Mouse (Mus musculus) C2C12 (cell line): ENCODE data around the gene Serpine2. TPM values are rescaled to one million over a fixed set of nuclear protein-coding genes. Genes with fewer than 3 reads are reported as not detected.

Experiments used
- H3K27me3 ChIP-seq: one replicate; pipeline ENCODE4 v1.6.1; 2011; ENCODE audit not compliant: control insufficient read depth, insufficient read depth, insufficient read length
- H3K36me3 ChIP-seq: one replicate; pipeline ENCODE4 v1.6.1; 2011; ENCODE audit not compliant: control insufficient read depth, insufficient read depth
- H3K4me3 ChIP-seq: one replicate; pipeline ENCODE4 v1.5.1; 2011; ENCODE audit warnings: mild to moderate bottlenecking, control low read depth; ENCODE audit not compliant: poor library complexity, insufficient read depth, severe bottlenecking
- H3K79me2 ChIP-seq: one replicate; pipeline ENCODE4 v1.6.1; 2011; ENCODE audit not compliant: control insufficient read depth, insufficient read depth
- H3K79me3 ChIP-seq: one replicate; pipeline ENCODE4 v1.6.1; 2011; ENCODE audit warnings: low read depth, control low read depth
- H3ac ChIP-seq: one replicate; pipeline ENCODE3; 2011; ENCODE audit warnings: low read depth; ENCODE audit not compliant: control insufficient read depth, insufficient read length
- CEBPB ChIP-seq: IDR thresholded peaks from one replicate; pipeline ENCODE4 v1.6.1; 2011; ENCODE audit warnings: low read depth, mild to moderate bottlenecking, control low read depth, moderate library complexity
- CTCF ChIP-seq: IDR thresholded peaks from one replicate; pipeline ENCODE4 v1.5.1; 2011; ENCODE audit not compliant: control insufficient read depth, insufficient read depth, insufficient read length
- FOSL1 ChIP-seq: IDR thresholded peaks from one replicate; pipeline ENCODE4 v1.8.0; 2011; ENCODE audit warnings: mild to moderate bottlenecking, low read length; ENCODE audit not compliant: poor library complexity, insufficient read depth, severe bottlenecking
- MAX ChIP-seq: IDR thresholded peaks from one replicate; pipeline ENCODE4 v1.6.1; 2011; ENCODE audit warnings: mild to moderate bottlenecking, control low read depth
- MYOD1 ChIP-seq: IDR thresholded peaks from one replicate; pipeline ENCODE4 v1.6.1; 2011; ENCODE audit warnings: low read depth; ENCODE audit not compliant: control insufficient read depth, insufficient read length
- MYOG ChIP-seq: IDR thresholded peaks from one replicate; pipeline ENCODE4 v1.6.1; 2011; ENCODE audit not compliant: control insufficient read depth, insufficient read length; ENCODE audit errors: extremely low read depth
- USF1 ChIP-seq: IDR thresholded peaks from one replicate; pipeline ENCODE4 v1.6.1; 2011; ENCODE audit warnings: low read depth, mild to moderate bottlenecking, control low read depth, moderate library complexity
- polyA plus RNA-seq: library from polyadenylated mRNA; unstranded; fragments of >200 nt; fragmentation: generic; extraction: Trizol; gene quantifications from one replicate; pipeline ENCODE4 v1.2.1, GENCODE M21; 2012; ENCODE audit warnings: missing spikeins

Serpine2 gene
- polyA plus RNA-seq, 1 experiment, result 46.4 TPM

- H3K79me2 ChIP-seq, result no peaks in the 10 kb centered on the region
- no peaks in the 10 kb centered on the region for H3K36me3 ChIP-seq
- peak overlapping the region; percentile 12 for H3K4me3 ChIP-seq
- H3K27me3 ChIP-seq, result no peaks in the 10 kb centered on the region
- H3ac ChIP-seq, result no peak overlapping the region
- no peaks in the 10 kb centered on the region for H3K79me3 ChIP-seq
- TF ChIP-seq CEBPB, result no peak
- no peak for TF ChIP-seq USF1
- TF ChIP-seq CTCF, result no peak
- TF ChIP-seq MAX, result no peak
- TF ChIP-seq MYOG, result no peak
Observed at GRCm38 (mm10) chr1:79823951-79824633, 36.9 kb downstream of the Serpine2 start.

- H3K79me2 ChIP-seq, result no peaks in the 10 kb centered on the region
- no peak overlapping the region for H3K4me3 ChIP-seq
- no peak for TF ChIP-seq CTCF
- no peak for TF ChIP-seq USF1
- no peak for TF ChIP-seq MYOG
- no peak for TF ChIP-seq MYOD1
- TF ChIP-seq MAX, result no peak
- TF ChIP-seq CEBPB, result no peak
- no peak for TF ChIP-seq FOSL1
- no peaks in the 10 kb centered on the region for H3K36me3 ChIP-seq
- H3K27me3 ChIP-seq, result no peaks in the 10 kb centered on the region
- H3K79me3 ChIP-seq, result no peaks in the 10 kb centered on the region
- no peak overlapping the region for H3ac ChIP-seq
Observed at GRCm38 (mm10) chr1:79822806-79823525, 38.0 kb downstream of the Serpine2 start.

GRCm38 (mm10) chr1:79819296-79819879 is 41.6 kb downstream of the Serpine2 start:
- Histone ChIP-seq H3ac (no peak overlapping the region), H3K4me3 (no peak overlapping the region), H3K79me2 (no peaks in the 10 kb centered on the region), H3K79me3 (no peaks in the 10 kb centered on the region), H3K27me3 (no peaks in the 10 kb centered on the region), H3K36me3 (no peaks in the 10 kb centered on the region)
- TF ChIP-seq USF1, result no peak
- TF ChIP-seq FOSL1, result no peak
- TF ChIP-seq MYOG, result no peak
- TF ChIP-seq MAX, result no peak
- no peak for TF ChIP-seq MYOD1
- TF ChIP-seq CEBPB, result no peak
- TF ChIP-seq CTCF, result no peak

DNA sequence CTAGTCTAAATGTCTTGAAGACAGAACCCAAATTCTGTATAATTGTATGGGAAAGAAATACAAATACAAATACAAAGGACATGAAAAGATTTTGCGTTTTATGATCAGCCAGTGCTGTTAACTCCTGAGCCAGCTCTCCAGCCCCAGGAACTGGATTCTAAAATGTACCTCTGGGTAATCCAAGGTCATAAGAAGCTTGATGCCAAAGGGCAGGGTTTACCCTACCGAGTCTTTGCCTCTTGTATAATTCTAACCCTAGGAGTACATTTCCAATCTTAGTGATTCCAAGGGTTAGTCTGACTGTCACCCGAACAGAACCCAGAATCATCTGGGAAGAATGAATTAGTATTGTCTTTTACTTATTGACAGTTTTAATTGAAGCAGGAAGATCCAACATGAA is 45.5 kb downstream of the Serpine2 start:
- TF ChIP-seq CTCF (no peak), MAX (no peak), USF1 (no peak), MYOG (no peak), MYOD1 (no peak), FOSL1 (no peak), CEBPB (no peak)
- Histone ChIP-seq H3K36me3 (no peaks in the 10 kb centered on the region), H3K27me3 (no peaks in the 10 kb centered on the region), H3K79me3 (no peaks in the 10 kb centered on the region), H3K4me3 (no peak overlapping the region), H3ac (no peak overlapping the region), H3K79me2 (no peaks in the 10 kb centered on the region)

- Histone ChIP-seq H3K4me3 (no peak overlapping the region), H3ac (no peak overlapping the region), H3K36me3 (no peaks in the 10 kb centered on the region), H3K27me3 (no peaks in the 10 kb centered on the region), H3K79me2 (no peaks in the 10 kb centered on the region), H3K79me3 (no peaks in the 10 kb centered on the region)
- no peak for TF ChIP-seq USF1
- no peak for TF ChIP-seq MAX
- no peak for TF ChIP-seq CEBPB
- TF ChIP-seq MYOG, result no peak
- no peak for TF ChIP-seq CTCF
- TF ChIP-seq FOSL1, result no peak
- no peak for TF ChIP-seq MYOD1
Observed at GRCm38 (mm10) chr1:79809447-79809846, 51.5 kb downstream of the Serpine2 start.
